Mouse (Mus musculus): ENCODE measurements around the gene Zfp2.

Zfp2 gene

GRCm38 (mm10) chr11:50915671-50916320, at the start of gene Zfp2:
Gene Zfp2, minus strand, starts transcription at chr11:50916165.
- DNase-seq (ENCODE audit: low read depth, low spot score), result peak; percentile 95

GRCm38 (mm10) chr11:50964886-50965285, 48.9 kb upstream of the Zfp2 start:
- DNase-seq (ENCODE audit: low read depth, low spot score), result no peak

- no peak for DNase-seq (ENCODE audit: low read depth, low spot score)
Observed at GRCm38 (mm10) chr11:50953665-50954064, 37.7 kb upstream of the Zfp2 start, which contains the start of gene Prop1. Gene Prop1, minus strand, starts transcription at chr11:50953765.

GRCm38 (mm10) chr11:50952290-50952689, 36.3 kb upstream of the Zfp2 start:
- no peak for DNase-seq (ENCODE audit: low read depth, low spot score)

GRCm38 (mm10) chr11:50943506-50943905, 27.5 kb upstream of the Zfp2 start, which contains the start of gene 4933414I15Rik:
Gene 4933414I15Rik, minus strand, starts transcription at chr11:50943765.
- DNase-seq (ENCODE audit: low read depth, low spot score), result no peak

GRCm38 (mm10) chr11:50942386-50942785, 26.4 kb upstream of the Zfp2 start:
- no peak for DNase-seq (ENCODE audit: low read depth, low spot score)

- DNase-seq (ENCODE audit: low read depth, low spot score), result peak; percentile 74
Observed at GRCm38 (mm10) chr11:50939621-50940366, 23.8 kb upstream of the Zfp2 start.

- DNase-seq (ENCODE audit: low read depth, low spot score), result no peak
Observed at GRCm38 (mm10) chr11:50938435-50938834, 22.5 kb upstream of the Zfp2 start.

- DNase-seq (ENCODE audit: low read depth, low spot score), result no peak
Observed at GRCm38 (mm10) chr11:50932040-50932439, 16.1 kb upstream of the Zfp2 start.

- peak; percentile 87 for DNase-seq (ENCODE audit: low read depth, low spot score)
Observed at GRCm38 (mm10) chr11:50931451-50931866, 15.5 kb upstream of the Zfp2 start, which contains the start of gene Zfp354b. Gene Zfp354b, minus strand, starts transcription at chr11:50931633.

GRCm38 (mm10) chr11:50931021-50931420, 15.1 kb upstream of the Zfp2 start:
- no peak for DNase-seq (ENCODE audit: low read depth, low spot score)

GRCm38 (mm10) chr11:50930469-50931014, 14.6 kb upstream of the Zfp2 start:
- DNase-seq (ENCODE audit: low read depth, low spot score), result peak; percentile 2

- DNase-seq (ENCODE audit: low read depth, low spot score), result no peak
Observed at GRCm38 (mm10) chr11:50914461-50914860, 1.5 kb downstream of the Zfp2 start.

GRCm38 (mm10) chr11:50913301-50913700, 2.7 kb downstream of the Zfp2 start:
- DNase-seq (ENCODE audit: low read depth, low spot score), result no peak

GRCm38 (mm10) chr11:50908136-50908535, 7.8 kb downstream of the Zfp2 start:
- no peak for DNase-seq (ENCODE audit: low read depth, low spot score)

GRCm38 (mm10) chr11:50897359-50897758, 18.6 kb downstream of the Zfp2 start:
- no peak for DNase-seq (ENCODE audit: low read depth, low spot score)

- DNase-seq (ENCODE audit: low read depth, low spot score), result peak; percentile 11
Observed at GRCm38 (mm10) chr11:50892441-50892840, 23.5 kb downstream of the Zfp2 start.

GRCm38 (mm10) chr11:50887390-50888128, 28.4 kb downstream of the Zfp2 start, which contains the start of gene Zfp454:
Gene Zfp454, minus strand, starts transcription at chr11:50887651.
- DNase-seq (ENCODE audit: low read depth, low spot score), result peak; percentile 95

GRCm38 (mm10) chr11:50886933-50887293, 29.1 kb downstream of the Zfp2 start:
- no peak for DNase-seq (ENCODE audit: low read depth, low spot score)

- DNase-seq (ENCODE audit: low read depth, low spot score), result peak; percentile 10
Observed at GRCm38 (mm10) chr11:50886231-50886932, 29.6 kb downstream of the Zfp2 start.

GRCm38 (mm10) chr11:50883756-50884155, 32.2 kb downstream of the Zfp2 start:
- DNase-seq (ENCODE audit: low read depth, low spot score), result no peak
